Mouse (Mus musculus): ENCODE data around the gene Zfp747.

- TF ChIP-seq POLR2A (IDR thresholded peaks at IDR 0.05; ENCODE audit: control insufficient read depth, extremely low read depth, insufficient read depth, low read length, poor library complexity) (no peak), CTCF (IDR thresholded peaks at IDR 0.05; ENCODE audit: borderline replicate concordance, control insufficient read depth, extremely low read depth, insufficient read depth, low read length, poor library complexity) (no peak)
Observed at GRCm38 (mm10) chr7:127360265-127360664, 15.6 kb downstream of the Zfp747 start.
